Mouse (Mus musculus) embryonic facial prominence, embryonic 14.5 days (tissue): ENCODE data around the gene Znhit6. TPM values are rescaled to one million over a fixed set of nuclear protein-coding genes. Genes with fewer than 3 reads are reported as not detected.
A peak's percentile ranks its signal among the peaks of the same experiment; 100 is the strongest.

Experiments
- ATAC-seq: fragments of 200-750 bp; cut with Nextera tagmentation; 2 replicates; pipeline ENCODE4 v1.8.0; 2017; ENCODE audit warnings: low read depth, moderate number of reproducible peaks, moderate TSS enrichment
- DNase-seq: peaks from one replicate; pipeline ENCODE4 v3.0.0-alpha.2; 2015; ENCODE audit warnings: low spot score
- H3K27ac ChIP-seq: fragments of 300-500 bp; sonication (generic); replicated peaks from 2 replicates; pipeline ENCODE4 v1.5.1; 2014; ENCODE audit warnings: low read depth, mild to moderate bottlenecking, low read length, moderate library complexity
- H3K27me3 ChIP-seq: fragments of 300-500 bp; sonication (generic); replicated peaks from 2 replicates; pipeline ENCODE4 v1.6.1; 2014; ENCODE audit warnings: low read length; ENCODE audit not compliant: control insufficient read depth, insufficient read depth
- H3K36me3 ChIP-seq: fragments of 300-500 bp; sonication (generic); 2 replicates; pipeline ENCODE4 v1.6.1; 2014; ENCODE audit warnings: low read length, mixed read lengths; ENCODE audit not compliant: control insufficient read depth, insufficient read depth
- H3K4me1 ChIP-seq: fragments of 300-500 bp; sonication (generic); 2 replicates; pipeline ENCODE4 v1.6.1; 2014; ENCODE audit warnings: antibody characterized with exemption, low read length; ENCODE audit not compliant: control insufficient read depth, insufficient read depth
- H3K4me2 ChIP-seq: fragments of 300-500 bp; sonication (generic); 2 replicates; pipeline ENCODE4 v1.6.1; 2014; ENCODE audit warnings: low read depth, mild to moderate bottlenecking, low read length, moderate library complexity, mixed read lengths
- H3K4me3 ChIP-seq: fragments of 300-500 bp; sonication (generic); 2 replicates; pipeline ENCODE4 v1.5.1; 2014; ENCODE audit warnings: low read depth, mild to moderate bottlenecking, low read length
- H3K9ac ChIP-seq: fragments of 300-500 bp; sonication (generic); 2 replicates; pipeline ENCODE4 v1.6.1; 2014; ENCODE audit warnings: low read depth, mild to moderate bottlenecking, low read length, moderate library complexity, mixed read lengths
- H3K9me3 ChIP-seq: fragments of 300-500 bp; sonication (generic); 2 replicates; pipeline ENCODE4 v1.6.1; 2016; ENCODE audit warnings: low read length; ENCODE audit not compliant: control insufficient read depth
- WGBS: fragments of 180-500 bp; shearing (Covaris S2); extraction: QIAGEN DNeasy Blood & Tissue Kit; methylation state at CpG from one replicate; pipeline ENCODE4 v1.1.7; 2014; 5-methylcytosine and 5-hydroxymethylcytosine counted together
- polyA plus RNA-seq: library from polyadenylated mRNA; unstranded; fragments of >200 nt; fragmentation: Nextera tagmentation; extraction: Ambion mirVana; gene quantifications from 2 replicates; pipeline ENCODE4 v1.2.1, GENCODE M21; 2014

Znhit6 gene
- polyA plus RNA-seq, 1 experiment from 2014 or later: 27.9 TPM

GRCm38 (mm10) chr3:145574468-145574867 is 1.5 kb upstream of the Znhit6 start:
- DNase-seq (no peak), ATAC-seq (no peak)
- 78% methylated on average over 3 of the region's 3 CpGs for WGBS

GRCm38 (mm10) chr3:145575340-145575739 is 665 bp upstream of the Znhit6 start:
- ATAC-seq: no peak
- H3K27ac ChIP-seq: no peak overlapping the region
- H3K36me3 ChIP-seq: peaks cover 27% of the 10 kb centered on the region
- DNase-seq: no peak
- H3K9me3 ChIP-seq: no peaks in the 10 kb centered on the region
- no peak overlapping the region for H3K9ac ChIP-seq
- H3K4me2 ChIP-seq: peak overlapping the region; percentile 71; the same call in 1 of the 2 replicates
- no peak overlapping the region for H3K4me3 ChIP-seq
- 78% methylated on average over 7 of the region's 7 CpGs for WGBS
- no peaks in the 10 kb centered on the region for H3K27me3 ChIP-seq
- peaks cover 9% of the 10 kb centered on the region; the same call in 1 of the 2 replicates for H3K4me1 ChIP-seq

More at GRCm38 (mm10) chr3:145574468-145574867, 1.5 kb upstream of the Znhit6 start:
- no peak overlapping the region for H3K9ac ChIP-seq
- no peaks in the 10 kb centered on the region for H3K27me3 ChIP-seq
- H3K4me2 ChIP-seq: no peak overlapping the region
- H3K27ac ChIP-seq: no peak overlapping the region
- peaks cover 9% of the 10 kb centered on the region; the same call in 1 of the 2 replicates for H3K4me1 ChIP-seq
- peaks cover 20% of the 10 kb centered on the region for H3K36me3 ChIP-seq
- H3K4me3 ChIP-seq: no peak overlapping the region
- H3K9me3 ChIP-seq: no peaks in the 10 kb centered on the region

GRCm38 (mm10) chr3:145576482-145576822 is 447 bp downstream of the Znhit6 start:
- 0% methylated on average over 11 of the region's 11 CpGs for WGBS
- H3K4me3 ChIP-seq: peak overlapping the region; percentile 73
- no peaks in the 10 kb centered on the region for H3K9me3 ChIP-seq
- peaks cover 38% of the 10 kb centered on the region for H3K36me3 ChIP-seq
- DNase-seq: no peak
- no peak; the same call in 1 of the 2 replicates for ATAC-seq
- peak overlapping the region; percentile 71 for H3K4me2 ChIP-seq
- no peaks in the 10 kb centered on the region for H3K27me3 ChIP-seq
- peak overlapping the region; percentile 46; the same call in 1 of the 2 replicates for H3K27ac ChIP-seq
- peak overlapping the region; percentile 77 for H3K9ac ChIP-seq
- H3K4me1 ChIP-seq: peaks cover 9% of the 10 kb centered on the region; the same call in 1 of the 2 replicates

- no peak for ATAC-seq
- no peak overlapping the region for H3K27ac ChIP-seq
- no peaks in the 10 kb centered on the region for H3K27me3 ChIP-seq
- H3K36me3 ChIP-seq: peaks cover 40% of the 10 kb centered on the region
- H3K4me3 ChIP-seq: peak overlapping the region; percentile 73
- no peak for DNase-seq
- H3K4me1 ChIP-seq: peaks cover 9% of the 10 kb centered on the region; the same call in 1 of the 2 replicates
- no peaks in the 10 kb centered on the region for H3K9me3 ChIP-seq
- peak overlapping the region; percentile 71 for H3K4me2 ChIP-seq
- 30% methylated on average over 15 of the region's 15 CpGs for WGBS
- peak overlapping the region; percentile 77 for H3K9ac ChIP-seq
These were observed 871 bp downstream of the Znhit6 start for GRCm38 (mm10) chr3:145576876-145577275.

- no peak overlapping the region for H3K27ac ChIP-seq
- H3K4me2 ChIP-seq: no peak overlapping the region
- peaks cover 74% of the 10 kb centered on the region for H3K36me3 ChIP-seq
- WGBS: 88% methylated on average over 4 of the region's 4 CpGs
- no peaks in the 10 kb centered on the region for H3K27me3 ChIP-seq
- ATAC-seq (no peak), DNase-seq (no peak)
- H3K4me1 ChIP-seq: no peaks in the 10 kb centered on the region
- no peak overlapping the region for H3K4me3 ChIP-seq
- H3K9ac ChIP-seq: no peak overlapping the region
- H3K9me3 ChIP-seq: no peaks in the 10 kb centered on the region
These were observed 7.0 kb downstream of the Znhit6 start for GRCm38 (mm10) chr3:145583043-145583442.

- peaks cover 67% of the 10 kb centered on the region for H3K36me3 ChIP-seq
These were observed 7.7 kb downstream of the Znhit6 start for GRCm38 (mm10) chr3:145583522-145584200.

GRCm38 (mm10) chr3:145590562-145590961 is 14.6 kb downstream of the Znhit6 start:
- DNase-seq (no peak), ATAC-seq (no peak)
- WGBS: 93% methylated on average over 4 of the region's 4 CpGs
- H3K9me3 ChIP-seq: no peaks in the 10 kb centered on the region
- peaks cover 71% of the 10 kb centered on the region for H3K36me3 ChIP-seq
- no peak overlapping the region for H3K4me2 ChIP-seq
- no peak overlapping the region for H3K27ac ChIP-seq
- H3K27me3 ChIP-seq: no peaks in the 10 kb centered on the region
- H3K4me3 ChIP-seq: no peak overlapping the region
- H3K9ac ChIP-seq: no peak overlapping the region
- H3K4me1 ChIP-seq: no peaks in the 10 kb centered on the region

More at GRCm38 (mm10) chr3:145583522-145584200, 7.7 kb downstream of the Znhit6 start:
- Histone ChIP-seq H3K27me3 (no peaks in the 10 kb centered on the region), H3K4me1 (no peaks in the 10 kb centered on the region), H3K9ac (no peak overlapping the region), H3K9me3 (no peaks in the 10 kb centered on the region), H3K4me2 (no peak overlapping the region), H3K4me3 (no peak overlapping the region), H3K27ac (no peak overlapping the region)
- DNase-seq (peak; percentile 53), ATAC-seq (no peak)
- WGBS: 49% methylated on average over 3 of the region's 3 CpGs

- Histone ChIP-seq H3K4me3 (no peak overlapping the region), H3K27me3 (no peaks in the 10 kb centered on the region), H3K9ac (no peak overlapping the region), H3K4me2 (no peak overlapping the region), H3K4me1 (no peaks in the 10 kb centered on the region), H3K27ac (no peak overlapping the region), H3K9me3 (no peaks in the 10 kb centered on the region), H3K36me3 (peaks cover 65% of the 10 kb centered on the region)
- ATAC-seq: no peak
- WGBS: 91% methylated on average over 6 of the region's 6 CpGs
- no peak for DNase-seq
These were observed 16.0 kb downstream of the Znhit6 start for GRCm38 (mm10) chr3:145591841-145592542.
